Mouse (Mus musculus) layer of hippocampus, postnatal 36 days (tissue): ENCODE data around the gene Gcnt4. TPM values are rescaled to one million over a fixed set of nuclear protein-coding genes. Genes with fewer than 3 reads are reported as not detected.
A peak's percentile ranks its signal among the peaks of the same experiment; 100 is the strongest.
"Not testable (repeated sequence)": the region's sequence is repeated elsewhere in the genome, so short reads cannot be mapped to it uniquely, and the experiment has no call there.

Source experiments
- DNase-seq, 2 experiments: peaks; one replicate each; pipeline ENCODE4 v3.0.0; 2022
- total RNA-seq, 2 experiments: library from RNA; stranded (reverse); gene quantifications; 2 replicates each; pipeline ENCODE4 v1.2.3; 2021

Gcnt4 gene
- 1 to 10 TPM; 2.0 to 2.3 TPM for total RNA-seq

- DNase-seq, result no peak
Measured at GRCm38 (mm10) chr13:96923999-96924961, at the start of gene Gcnt4. Gene Gcnt4, plus strand, starts transcription at chr13:96924689.

GRCm38 (mm10) chr13:96878220-96879057, 46.0 kb upstream of the Gcnt4 start:
- DNase-seq, result peak; percentile 4 to 31

- no peak for DNase-seq
Measured at GRCm38 (mm10) chr13:96884534-96884933, 40.0 kb upstream of the Gcnt4 start.

GRCm38 (mm10) chr13:96889985-96890384, 34.5 kb upstream of the Gcnt4 start:
- no peak for DNase-seq

GRCm38 (mm10) chr13:96895144-96895543, 29.3 kb upstream of the Gcnt4 start:
- DNase-seq, result no peak

GRCm38 (mm10) chr13:96906717-96907116, 17.8 kb upstream of the Gcnt4 start:
- no peak for DNase-seq

GRCm38 (mm10) chr13:96911202-96911601, 13.3 kb upstream of the Gcnt4 start:
- no peak for DNase-seq

GRCm38 (mm10) chr13:96923134-96923533, 1.4 kb upstream of the Gcnt4 start:
- DNase-seq, result not testable (repeated sequence)

- no peak for DNase-seq
Measured at GRCm38 (mm10) chr13:96924985-96925745, 676 bp downstream of the Gcnt4 start.

GRCm38 (mm10) chr13:96925991-96926725, 1.7 kb downstream of the Gcnt4 start:
- DNase-seq, result no peak

GRCm38 (mm10) chr13:96927781-96928180, 3.3 kb downstream of the Gcnt4 start:
- no peak for DNase-seq

GRCm38 (mm10) chr13:96928432-96929039, 4.0 kb downstream of the Gcnt4 start:
- DNase-seq, result no peak

- no peak for DNase-seq
Measured at GRCm38 (mm10) chr13:96932745-96933144, 8.3 kb downstream of the Gcnt4 start.

GRCm38 (mm10) chr13:96933367-96933766, 8.9 kb downstream of the Gcnt4 start:
- DNase-seq, result no peak

GRCm38 (mm10) chr13:96936173-96936777, 11.8 kb downstream of the Gcnt4 start:
- no peak for DNase-seq

GRCm38 (mm10) chr13:96937059-96937558, 12.6 kb downstream of the Gcnt4 start:
- DNase-seq, result no peak

GRCm38 (mm10) chr13:96939680-96940079, 15.2 kb downstream of the Gcnt4 start:
- no peak for DNase-seq

- DNase-seq, result not testable (repeated sequence)
Measured at GRCm38 (mm10) chr13:96941481-96941880, 17.0 kb downstream of the Gcnt4 start.

GRCm38 (mm10) chr13:96943571-96943970, 19.1 kb downstream of the Gcnt4 start:
- peak; percentile 19 to 40 for DNase-seq

GRCm38 (mm10) chr13:96945748-96946147, 21.3 kb downstream of the Gcnt4 start:
- no peak for DNase-seq
